Mouse (Mus musculus) embryonic fibroblast, embryonic 13.5 days (primary cell): ENCODE measurements around the gene Pdia5.

Experiments used
- CTCF ChIP-seq: IDR thresholded peaks from 2 replicates; pipeline ENCODE4 v1.5.1; 2011; ENCODE audit warnings: mild to moderate bottlenecking, control low read depth, low read length, moderate library complexity, borderline replicate concordance; ENCODE audit not compliant: insufficient read depth
- POLR2A ChIP-seq: IDR thresholded peaks from 2 replicates; pipeline ENCODE4 v1.6.1; 2011; ENCODE audit warnings: low read depth, mild to moderate bottlenecking, control low read depth, low read length, moderate library complexity

- TF ChIP-seq CTCF (no peak), POLR2A (no peak)
These were observed 34.4 kb downstream of the Pdia5 start for GRCm38 (mm10) chr16:35456305-35456704.
